Mouse (Mus musculus): ENCODE results near the gene Mrps2. TPM values are rescaled to one million over a fixed set of nuclear protein-coding genes. Genes with fewer than 3 reads are reported as not detected.

Mrps2 gene
- polyA plus RNA-seq, 2 experiments = 19.8 to 21.4 TPM

GRCm38 (mm10) chr2:28497561-28497960, 29.7 kb downstream of the Mrps2 start:
- no peak for TF ChIP-seq EP300 (IDR thresholded peaks at IDR 0.05; ENCODE audit: low read depth)
- no peak for TF ChIP-seq CTCF (IDR thresholded peaks at IDR 0.05; ENCODE audit: low read depth)
- H3K27me3 ChIP-seq (ENCODE audit: control insufficient read depth, insufficient read depth, low read length) = no peaks in the 10 kb centered on the region
- no peaks in the 10 kb centered on the region for H3K4me1 ChIP-seq (replicated peaks; ENCODE audit: control insufficient read depth in 2 of 2, insufficient read depth in 2 of 2, low read length in 1 of 2)
- no peak overlapping the region for H3K27ac ChIP-seq
- no peaks in the 10 kb centered on the region for H3K9me3 ChIP-seq (ENCODE audit: control insufficient read depth, low read length)
- no peaks in the 10 kb centered on the region for H3K36me3 ChIP-seq (replicated peaks; ENCODE audit: control insufficient read depth, insufficient read depth, low read depth)
- H3K4me3 ChIP-seq (ENCODE audit: insufficient read depth in 1 of 2, low read depth in 2 of 2, low read length in 2 of 2) = no peak overlapping the region
- DNase-seq (ENCODE audit: low read depth in 3 of 3, low spot score in 3 of 3) (no peak), ATAC-seq (ENCODE audit: insufficient read depth) (no peak)
- no peak overlapping the region for H3K4me2 ChIP-seq (ENCODE audit: low read depth)
- H3K9ac ChIP-seq (replicated peaks) = no peak overlapping the region
- WGBS (ENCODE audit: insufficient replicate concordance) = 53% methylated on average over 5 of the region's 5 CpGs

GRCm38 (mm10) chr2:28498431-28498830, 30.6 kb downstream of the Mrps2 start:
- no peaks in the 10 kb centered on the region for H3K36me3 ChIP-seq (replicated peaks; ENCODE audit: control insufficient read depth, insufficient read depth, low read depth)
- no peak overlapping the region for H3K9ac ChIP-seq (replicated peaks)
- no peaks in the 10 kb centered on the region for H3K4me1 ChIP-seq (replicated peaks; ENCODE audit: control insufficient read depth in 2 of 2, insufficient read depth in 2 of 2, low read length in 1 of 2)
- H3K4me3 ChIP-seq (ENCODE audit: insufficient read depth in 1 of 2, low read depth in 2 of 2, low read length in 2 of 2) = no peak overlapping the region
- TF ChIP-seq EP300 (IDR thresholded peaks at IDR 0.05; ENCODE audit: low read depth) = no peak
- no peak for TF ChIP-seq CTCF (IDR thresholded peaks at IDR 0.05; ENCODE audit: low read depth)
- whole genome bisulfite sequencing (ENCODE audit: insufficient replicate concordance) = 46% methylated on average over 4 of the region's 4 CpGs
- no peak overlapping the region for H3K27ac ChIP-seq
- H3K9me3 ChIP-seq (ENCODE audit: control insufficient read depth, low read length) = no peaks in the 10 kb centered on the region
- H3K4me2 ChIP-seq (ENCODE audit: low read depth) = no peak overlapping the region
- H3K27me3 ChIP-seq (ENCODE audit: control insufficient read depth, insufficient read depth, low read length) = no peaks in the 10 kb centered on the region
- DNase-seq (ENCODE audit: low read depth in 3 of 3, low spot score in 3 of 3) (no peak), ATAC-seq (ENCODE audit: insufficient read depth) (no peak)

GRCm38 (mm10) chr2:28502987-28503386, 35.1 kb downstream of the Mrps2 start:
- Histone ChIP-seq H3K27ac (no peak overlapping the region), H3K4me3 (ENCODE audit: insufficient read depth in 1 of 2, low read depth in 2 of 2, low read length in 2 of 2) (no peak overlapping the region), H3K36me3 (replicated peaks; ENCODE audit: control insufficient read depth, insufficient read depth, low read depth) (no peaks in the 10 kb centered on the region), H3K9ac (replicated peaks) (no peak overlapping the region), H3K27me3 (ENCODE audit: control insufficient read depth, insufficient read depth, low read length) (no peaks in the 10 kb centered on the region), H3K9me3 (ENCODE audit: control insufficient read depth, low read length) (no peaks in the 10 kb centered on the region), H3K4me2 (ENCODE audit: low read depth) (no peak overlapping the region), H3K4me1 (replicated peaks; ENCODE audit: control insufficient read depth in 2 of 2, insufficient read depth in 2 of 2, low read length in 1 of 2) (no peaks in the 10 kb centered on the region)
- TF ChIP-seq CTCF (IDR thresholded peaks at IDR 0.05; ENCODE audit: low read depth) (no peak), EP300 (IDR thresholded peaks at IDR 0.05; ENCODE audit: low read depth) (no peak)
- WGBS (ENCODE audit: insufficient replicate concordance) = 60% methylated on average over 10 of the region's 10 CpGs
- ATAC-seq (ENCODE audit: insufficient read depth) (no peak), DNase-seq (ENCODE audit: low read depth in 3 of 3, low spot score in 3 of 3) (no peak)

GRCm38 (mm10) chr2:28504676-28505075, 36.8 kb downstream of the Mrps2 start:
- H3K9me3 ChIP-seq (ENCODE audit: control insufficient read depth, low read length) = no peaks in the 10 kb centered on the region
- no peaks in the 10 kb centered on the region for H3K27me3 ChIP-seq (ENCODE audit: control insufficient read depth, insufficient read depth, low read length)
- ATAC-seq (ENCODE audit: insufficient read depth) (no peak), DNase-seq (ENCODE audit: low read depth in 3 of 3, low spot score in 3 of 3) (no peak)
- no peaks in the 10 kb centered on the region for H3K4me1 ChIP-seq (replicated peaks; ENCODE audit: control insufficient read depth in 2 of 2, insufficient read depth in 2 of 2, low read length in 1 of 2)
- TF ChIP-seq CTCF (IDR thresholded peaks at IDR 0.05; ENCODE audit: low read depth) (no peak), EP300 (IDR thresholded peaks at IDR 0.05; ENCODE audit: low read depth) (no peak)
- H3K4me3 ChIP-seq (ENCODE audit: insufficient read depth in 1 of 2, low read depth in 2 of 2, low read length in 2 of 2) = no peak overlapping the region
- H3K9ac ChIP-seq (replicated peaks) = no peak overlapping the region
- no peak overlapping the region for H3K27ac ChIP-seq
- H3K4me2 ChIP-seq (ENCODE audit: low read depth) = no peak overlapping the region
- 76% methylated on average over 13 of the region's 13 CpGs for WGBS (ENCODE audit: insufficient replicate concordance)
- H3K36me3 ChIP-seq (replicated peaks; ENCODE audit: control insufficient read depth, insufficient read depth, low read depth) = no peaks in the 10 kb centered on the region

- H3K4me1 ChIP-seq (replicated peaks; ENCODE audit: control insufficient read depth in 2 of 2, insufficient read depth in 2 of 2, low read length in 1 of 2) = no peaks in the 10 kb centered on the region
- H3K4me3 ChIP-seq (ENCODE audit: insufficient read depth in 1 of 2, low read depth in 2 of 2, low read length in 2 of 2) = no peak within 1 kb of the TSS
- no peaks in the 10 kb centered on the region for H3K36me3 ChIP-seq (replicated peaks; ENCODE audit: control insufficient read depth, insufficient read depth, low read depth)
- no peak for ATAC-seq (ENCODE audit: insufficient read depth)
- H3K4me2 ChIP-seq (ENCODE audit: low read depth) = no peak within 1 kb of the TSS
- H3K9ac ChIP-seq (replicated peaks) = no peak within 1 kb of the TSS
- WGBS (ENCODE audit: insufficient replicate concordance) = 55% methylated on average over 3 of the region's 3 CpGs
- no peak for TF ChIP-seq EP300 (IDR thresholded peaks at IDR 0.05; ENCODE audit: low read depth)
- no peak for TF ChIP-seq CTCF (IDR thresholded peaks at IDR 0.05; ENCODE audit: low read depth)
- H3K27me3 ChIP-seq (ENCODE audit: control insufficient read depth, insufficient read depth, low read length) = no peaks in the 10 kb centered on the region; the same call in 1 of the 2 replicates
- no peak for DNase-seq (ENCODE audit: low read depth in 3 of 3, low spot score in 3 of 3)
- no peaks in the 10 kb centered on the region for H3K9me3 ChIP-seq (ENCODE audit: control insufficient read depth, low read length)
- H3K27ac ChIP-seq = no peak within 1 kb of the TSS
Measured at GRCm38 (mm10) chr2:28505795-28506194, 37.9 kb downstream of the Mrps2 start, which contains the start of gene Gm10134. Gm10134 (plus strand) TSS chr2:28506095.

All from liver, embryonic 14.5 days (tissue).